Mouse (Mus musculus) ovary, adult 18-20 months (tissue): ENCODE measurements around the gene Dock4.

Source experiments
- DNase-seq: peaks from one replicate; pipeline ENCODE4 v3.0.0; 2022; ENCODE audit warnings: low spot score, mixed read lengths

The Dock4 gene

GRCm38 (mm10) chr12:40568971-40569968, 123.5 kb downstream of the Dock4 start:
- no peak for DNase-seq

DNA sequence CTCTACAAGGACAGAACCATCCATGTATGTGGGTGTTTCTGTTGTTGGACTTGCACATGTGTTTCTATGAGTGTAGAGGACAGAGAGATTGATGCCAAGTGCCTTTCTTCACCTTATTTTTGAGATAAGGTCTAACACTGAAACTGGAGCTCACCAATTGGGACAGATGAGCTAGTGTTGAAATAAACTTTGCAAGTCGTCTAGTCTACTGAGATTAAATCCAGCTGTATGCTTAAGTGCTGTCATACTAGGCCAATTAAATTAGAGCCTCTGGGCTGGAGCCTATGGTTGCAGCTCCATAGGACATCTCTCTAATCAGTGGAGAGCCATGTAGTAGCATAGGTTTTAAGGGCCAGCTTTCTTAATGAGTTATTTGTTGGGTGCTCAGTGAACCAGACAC, 124.5 kb downstream of the Dock4 start:
- no peak for DNase-seq

DNA sequence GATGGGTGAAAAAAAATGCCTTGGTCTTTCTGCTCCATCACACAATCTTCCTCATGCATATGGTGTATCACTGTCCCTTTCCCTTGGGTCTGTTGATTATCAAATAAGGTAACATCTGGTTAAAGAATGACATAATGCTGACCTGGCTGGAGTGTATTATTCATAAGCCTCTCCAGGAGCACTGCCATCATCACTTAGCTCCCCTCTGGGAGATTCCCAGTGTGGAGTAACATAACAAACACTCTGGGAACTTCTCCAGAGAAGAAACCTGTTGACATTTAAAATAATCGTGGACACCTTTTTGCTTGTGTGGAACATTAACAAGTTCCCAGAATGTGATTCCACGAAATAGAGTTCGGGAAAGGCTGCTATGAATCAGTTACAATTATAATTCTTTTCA, 128.3 kb downstream of the Dock4 start:
- DNase-seq, result no peak

DNA sequence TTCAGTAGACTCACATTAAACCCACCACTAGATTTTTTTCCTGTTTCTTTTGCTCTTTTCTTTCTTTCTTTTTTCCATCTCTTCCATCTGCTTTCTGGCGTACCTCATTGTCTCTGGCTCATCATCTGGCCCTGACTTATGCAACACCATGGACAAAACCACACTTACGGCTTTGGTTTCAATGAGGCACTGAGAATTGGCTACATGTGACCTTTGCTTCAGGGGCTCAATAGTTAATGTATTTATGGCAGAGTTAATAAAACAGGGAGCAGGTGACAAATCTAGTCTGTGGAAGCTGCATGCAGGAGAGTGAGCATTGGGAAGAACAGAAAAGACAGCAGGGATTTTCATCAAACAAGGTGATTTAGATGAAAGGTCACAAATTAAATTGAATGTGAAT, 131.0 kb downstream of the Dock4 start:
- DNase-seq, result no peak

GRCm38 (mm10) chr12:40580351-40580750, 134.6 kb downstream of the Dock4 start:
- DNase-seq, result no peak

- DNase-seq, result no peak
Observed at GRCm38 (mm10) chr12:40581037-40581436, 135.3 kb downstream of the Dock4 start.

GRCm38 (mm10) chr12:40582059-40582458, 136.3 kb downstream of the Dock4 start:
- no peak for DNase-seq

DNA sequence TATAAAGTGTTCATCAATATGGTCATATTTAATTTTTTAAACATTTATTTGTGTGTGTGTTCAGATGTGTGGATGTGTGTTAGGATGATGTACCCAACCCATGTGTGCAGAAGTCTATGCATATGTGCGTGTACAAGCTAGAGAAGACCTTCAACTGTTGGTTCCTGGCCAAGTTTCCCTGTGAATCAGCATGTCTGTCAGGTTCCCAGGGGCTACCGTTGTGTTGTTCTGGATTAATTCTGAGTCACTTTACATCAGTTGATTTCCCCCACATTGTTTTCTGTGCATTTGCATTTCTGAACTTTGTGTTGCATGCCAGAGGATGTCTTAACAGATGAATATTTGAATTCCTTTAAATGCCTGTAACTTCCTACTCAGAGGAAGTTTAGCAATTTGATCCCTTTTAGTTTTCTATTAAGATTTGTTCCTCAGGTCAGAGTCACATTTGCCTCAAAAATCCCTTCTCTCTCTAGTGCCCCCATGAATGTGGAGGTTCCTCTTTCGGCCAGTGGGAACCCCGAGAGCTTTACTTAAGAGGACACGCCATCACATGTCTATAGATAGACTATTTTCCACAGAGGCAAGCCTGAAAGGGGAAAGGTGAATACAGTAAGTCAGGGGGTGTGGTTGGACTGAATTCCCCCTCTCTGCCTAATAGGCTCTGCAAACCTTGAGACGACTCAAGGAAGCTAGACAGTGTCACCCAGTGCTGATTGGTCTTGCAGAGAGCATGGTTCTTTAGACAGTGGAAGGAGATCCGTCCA, 139.0 kb downstream of the Dock4 start:
- no peak for DNase-seq

DNA sequence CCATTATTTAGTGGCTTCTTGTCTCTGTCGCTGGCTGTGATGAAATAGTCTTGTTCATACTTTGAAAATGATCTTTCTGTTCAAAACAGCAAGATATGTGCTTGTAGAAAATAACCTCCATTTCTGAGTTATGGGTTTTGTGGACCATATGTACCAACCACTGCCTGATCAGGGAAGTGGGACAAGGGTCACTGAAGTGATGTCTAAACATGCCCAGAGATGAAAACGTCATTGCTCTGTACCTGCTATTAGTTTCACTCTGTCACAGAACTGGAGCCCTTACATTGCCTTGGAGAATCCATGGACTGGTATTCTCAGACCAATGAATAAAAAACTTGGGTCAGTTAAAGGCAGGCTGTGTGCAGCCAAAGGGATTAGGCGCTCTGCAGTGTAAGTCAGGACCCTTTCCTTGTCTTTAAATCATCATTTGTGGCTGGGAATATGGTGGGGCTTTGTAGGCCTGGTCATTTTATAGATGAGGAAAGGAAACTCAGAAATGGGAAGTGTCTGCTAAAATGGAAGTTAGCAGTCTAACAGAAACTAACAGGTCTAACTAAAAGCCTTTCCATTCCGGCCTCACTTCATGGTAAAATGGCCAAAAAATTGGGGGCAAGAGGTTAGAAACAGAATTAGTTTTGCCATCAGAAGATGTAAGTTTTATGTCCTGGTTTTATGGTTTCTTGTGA, 139.8 kb downstream of the Dock4 start:
- DNase-seq, result no peak

DNA sequence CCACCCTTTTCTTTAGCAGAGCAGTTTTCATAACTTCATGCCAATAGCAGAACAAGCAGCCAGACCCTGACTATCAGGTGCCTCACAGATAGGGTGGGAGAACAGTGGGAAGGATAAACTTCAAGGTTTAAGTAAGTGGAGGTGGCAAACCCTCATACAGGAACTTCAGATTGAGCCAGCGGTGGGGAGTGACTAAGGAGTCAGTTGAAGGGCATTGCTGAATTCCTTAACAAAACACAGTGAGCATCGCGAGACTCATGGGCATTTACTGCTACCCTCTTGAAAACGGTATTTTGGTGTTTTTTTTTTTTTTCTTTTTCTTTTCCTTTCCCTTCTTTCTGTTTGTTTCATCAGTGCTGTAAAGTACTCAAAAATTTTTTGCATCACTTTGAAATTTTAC, 148.4 kb downstream of the Dock4 start:
- no peak for DNase-seq

DNA sequence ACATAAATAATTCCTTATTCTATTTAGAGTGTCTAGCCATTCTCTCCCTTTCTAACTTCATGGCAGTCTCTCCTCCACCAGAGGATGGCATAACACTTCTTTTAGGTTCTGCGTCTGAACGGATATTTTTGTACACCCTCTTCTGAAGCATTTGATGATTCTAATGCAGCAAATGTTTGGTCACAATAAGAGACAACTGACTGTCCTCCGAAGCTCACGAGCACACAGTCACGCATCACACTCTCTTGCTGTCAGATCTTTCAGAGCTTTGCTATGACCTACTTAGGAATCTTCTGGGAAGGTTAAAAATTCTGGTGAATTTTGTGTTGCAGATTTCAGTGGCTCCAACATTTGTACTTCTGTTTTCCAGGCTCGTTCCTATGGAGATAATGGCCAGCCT, 149.7 kb downstream of the Dock4 start:
- DNase-seq, result no peak

GRCm38 (mm10) chr12:40596020-40596419, 150.3 kb downstream of the Dock4 start:
- no peak for DNase-seq

DNA sequence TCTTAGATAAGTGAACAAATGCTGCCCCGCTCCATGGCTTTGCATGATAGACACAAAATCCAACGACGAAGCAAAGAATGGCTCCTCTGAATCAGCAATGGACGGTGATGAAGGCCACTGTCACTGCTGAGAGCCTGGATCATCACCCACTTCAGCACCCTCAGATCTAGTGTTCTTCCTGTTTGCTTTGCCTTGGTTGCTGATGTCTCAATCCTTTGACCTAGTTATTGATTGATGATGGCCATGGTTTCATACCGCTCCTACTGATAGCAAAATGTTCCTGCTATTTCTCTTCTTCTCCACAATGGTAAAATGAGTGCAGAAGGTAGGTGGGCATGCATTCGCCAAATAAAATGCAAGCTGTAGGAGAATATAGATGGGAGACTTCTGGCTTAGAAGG, 150.7 kb downstream of the Dock4 start:
- no peak for DNase-seq

GRCm38 (mm10) chr12:40599952-40600351, 154.2 kb downstream of the Dock4 start:
- DNase-seq, result no peak

- DNase-seq, result no peak
Observed at GRCm38 (mm10) chr12:40605565-40605964, 159.8 kb downstream of the Dock4 start.

GRCm38 (mm10) chr12:40622926-40623325, 177.2 kb downstream of the Dock4 start:
- no peak for DNase-seq

DNA sequence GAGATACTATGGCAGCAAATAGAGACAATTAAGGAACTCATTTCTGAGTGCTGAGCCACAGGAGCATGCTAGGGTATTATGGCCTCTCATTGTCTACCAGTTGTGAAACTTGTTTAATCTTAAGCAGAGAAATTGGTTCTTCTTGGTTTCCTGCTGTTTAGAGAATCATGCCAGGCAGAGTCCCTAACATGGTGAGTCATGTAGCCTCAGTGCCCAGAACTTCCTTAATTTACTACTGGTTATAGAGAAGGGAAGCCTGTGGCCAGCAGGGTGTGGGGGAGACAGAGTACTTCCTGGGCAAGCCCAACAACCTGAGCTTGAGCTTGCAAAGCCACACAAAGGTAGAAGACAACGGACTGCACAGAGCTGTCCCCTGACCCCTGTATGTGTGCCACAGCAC, 180.8 kb downstream of the Dock4 start:
- DNase-seq, result no peak

DNA sequence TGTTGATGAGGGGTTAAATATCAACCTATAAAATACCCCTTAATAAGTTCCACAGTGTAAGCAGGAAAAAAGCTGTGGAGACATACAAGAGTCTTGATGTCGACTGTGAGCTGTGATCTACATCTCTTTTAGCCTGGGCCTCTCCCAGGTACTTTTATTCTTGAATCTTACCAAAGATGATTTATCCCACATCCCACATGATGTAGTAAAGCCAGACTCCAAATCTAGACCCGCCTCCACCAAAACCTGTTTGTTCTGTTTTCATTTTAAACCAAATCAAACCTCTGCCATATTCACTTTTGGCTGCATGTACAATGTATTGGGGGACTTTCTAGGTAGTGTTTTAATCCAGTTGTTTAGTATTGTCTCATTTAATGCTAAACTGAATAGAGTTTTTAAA, 187.5 kb downstream of the Dock4 start:
- DNase-seq, result no peak

- DNase-seq, result no peak
Observed at GRCm38 (mm10) chr12:40634169-40634568, 188.4 kb downstream of the Dock4 start.

GRCm38 (mm10) chr12:40635991-40636390, 190.2 kb downstream of the Dock4 start:
- no peak for DNase-seq

GRCm38 (mm10) chr12:40637427-40637826, 191.7 kb downstream of the Dock4 start:
- DNase-seq, result no peak

DNA sequence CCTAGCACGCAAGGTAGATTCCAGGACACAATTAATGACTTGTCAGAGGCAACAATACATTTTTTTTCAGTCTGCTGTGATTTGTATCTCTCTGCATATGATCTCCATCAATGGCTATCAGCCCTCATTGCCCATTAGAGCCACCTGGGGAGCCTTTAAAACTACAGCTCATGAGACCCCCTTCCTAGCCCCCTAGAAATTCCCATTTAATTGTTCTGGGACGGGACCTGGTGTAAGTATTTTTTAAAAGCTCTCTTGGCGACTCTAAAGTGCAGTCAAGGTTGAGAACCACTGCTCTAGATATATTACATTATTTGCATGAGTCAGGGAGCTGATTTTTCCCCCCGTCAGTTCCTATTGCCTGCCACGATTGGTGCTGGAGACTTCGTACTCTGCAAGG, 200.1 kb downstream of the Dock4 start:
- DNase-seq, result no peak

DNA sequence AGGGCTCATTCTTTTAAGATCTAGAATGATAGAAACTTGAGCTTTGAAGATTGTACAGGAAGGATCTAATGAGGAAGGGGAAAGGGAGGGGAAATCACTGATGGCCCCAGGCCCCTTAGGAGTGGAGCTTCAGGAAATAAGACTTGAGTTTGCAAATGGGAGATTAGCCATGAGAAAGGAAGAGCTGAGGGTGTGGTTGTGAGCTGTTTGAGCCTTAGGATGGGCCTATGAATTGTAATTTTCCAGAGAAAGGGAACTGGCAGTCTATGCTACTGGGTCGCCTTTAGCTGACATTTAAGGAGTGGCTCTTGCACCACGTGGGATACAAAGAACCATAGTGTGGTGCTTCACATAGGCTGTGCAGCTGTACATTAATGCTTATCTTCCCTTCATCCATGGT, 208.6 kb downstream of the Dock4 start:
- no peak for DNase-seq
